Mouse (Mus musculus) R1 (cell line): Measurements from ENCODE around the gene Dcst1.

Experiments
- DNase-seq: peaks from one replicate; pipeline ENCODE4 v3.0.0-alpha.2; 2018; ENCODE audit warnings: low read depth, low spot score

The Dcst1 gene

GRCm38 (mm10) chr3:89336529-89336928 is 28.5 kb downstream of the Dcst1 start:
- DNase-seq, result peak; percentile 46

- DNase-seq, result no peak
Observed at GRCm38 (mm10) chr3:89333053-89333452, 32.0 kb downstream of the Dcst1 start.

GRCm38 (mm10) chr3:89332476-89332875 is 32.6 kb downstream of the Dcst1 start:
- no peak for DNase-seq

- no peak for DNase-seq
Observed at GRCm38 (mm10) chr3:89332013-89332412, 33.0 kb downstream of the Dcst1 start.

- DNase-seq, result no peak
Observed at GRCm38 (mm10) chr3:89331561-89331960, 33.5 kb downstream of the Dcst1 start.

- DNase-seq, result peak; percentile 72
Observed at GRCm38 (mm10) chr3:89330948-89331347, 34.1 kb downstream of the Dcst1 start.

GRCm38 (mm10) chr3:89330346-89330745 is 34.7 kb downstream of the Dcst1 start:
- no peak for DNase-seq

- DNase-seq, result peak; percentile 61
Observed at GRCm38 (mm10) chr3:89328623-89329022, 36.4 kb downstream of the Dcst1 start.

- peak; percentile 78 for DNase-seq
Observed at GRCm38 (mm10) chr3:89327371-89327870, 37.6 kb downstream of the Dcst1 start.

- no peak for DNase-seq
Observed at GRCm38 (mm10) chr3:89325882-89326281, 39.2 kb downstream of the Dcst1 start.

- DNase-seq, result peak; percentile 79
Observed at GRCm38 (mm10) chr3:89322514-89323165, 42.4 kb downstream of the Dcst1 start, which contains the start of gene Efna3. TSS of gene Efna3 (minus strand) at chr3:89322965.

- peak; percentile 33 for DNase-seq
Observed at GRCm38 (mm10) chr3:89322131-89322500, 42.9 kb downstream of the Dcst1 start.

GRCm38 (mm10) chr3:89321183-89322130 is 43.6 kb downstream of the Dcst1 start:
- DNase-seq, result peak; percentile 23

- DNase-seq, result peak; percentile 85
Observed at GRCm38 (mm10) chr3:89320581-89321182, 44.4 kb downstream of the Dcst1 start.

- peak; percentile 39 for DNase-seq
Observed at GRCm38 (mm10) chr3:89319591-89320350, 45.3 kb downstream of the Dcst1 start.

- peak; percentile 41 for DNase-seq
Observed at GRCm38 (mm10) chr3:89318971-89319590, 46.0 kb downstream of the Dcst1 start.

- DNase-seq, result no peak
Observed at GRCm38 (mm10) chr3:89318316-89318715, 46.7 kb downstream of the Dcst1 start.

GRCm38 (mm10) chr3:89317246-89317645 is 47.8 kb downstream of the Dcst1 start:
- DNase-seq, result no peak

GRCm38 (mm10) chr3:89316833-89317232 is 48.2 kb downstream of the Dcst1 start:
- DNase-seq, result peak; percentile 98

- DNase-seq, result peak; percentile 83
Observed at GRCm38 (mm10) chr3:89315930-89316831, 48.9 kb downstream of the Dcst1 start.
